ENCODE assay signal across 25 mouse cellular contexts in the genomic region with DNA sequence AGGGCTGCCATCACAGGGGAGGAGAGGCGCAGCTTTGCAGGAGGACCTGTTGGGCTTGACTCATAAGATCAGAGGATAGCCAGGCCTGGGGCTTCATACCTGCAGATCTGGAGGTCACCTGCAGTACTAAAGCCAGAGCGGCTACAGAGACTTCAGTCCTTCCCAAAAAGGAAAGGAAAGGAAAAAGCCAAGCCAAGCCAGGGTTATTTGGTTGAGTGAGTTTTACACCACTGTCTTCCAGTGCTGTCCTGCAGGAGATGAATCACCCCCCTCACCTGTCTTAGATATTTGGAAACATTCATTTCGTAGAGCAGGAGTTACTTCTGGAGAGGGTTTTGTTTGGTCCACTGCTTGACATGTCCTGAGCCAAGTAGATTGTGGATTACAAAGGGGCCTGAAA. TPM values are rescaled to one million over a fixed set of nuclear protein-coding genes. Genes with fewer than 3 reads are reported as not detected.
DNase-seq lines count a peak whose midpoint lies in the region; ATAC-seq and TF ChIP-seq lines count a peak whose summit lies in the region.
"Had no signal": no experiment of that assay in that cellular context is flagged by ENCODE, and none has a peak within 500 bp of the region (broad histone marks: within the 10 kb centered on the region; RNA-seq: fewer than 3 reads in every experiment).

No protein-coding gene starts in this region.

- peaks cover 7% of the 10 kb centered on the region for H3K36me3 ChIP-seq in heart, embryonic 13.5 days
- no peaks in the 10 kb centered on the region for H3K36me3 ChIP-seq in heart, embryonic 11.5 days (ENCODE audit: control insufficient read depth, insufficient read depth, low read length)
- H3K36me3 ChIP-seq in limb, embryonic 12.5 days, result peaks cover 13% of the 10 kb centered on the region; the same call in 1 of the 2 replicates
- peaks cover 3% of the 10 kb centered on the region; the same call in 1 of the 2 replicates for H3K36me3 ChIP-seq in limb, embryonic 10.5 days
- no peaks in the 10 kb centered on the region for H3K36me3 ChIP-seq in liver, embryonic 14.5 days (replicated peaks; ENCODE audit: control insufficient read depth, insufficient read depth, low read depth)
- no peaks in the 10 kb centered on the region for H3K36me3 ChIP-seq in stomach, postnatal 0 days (ENCODE audit: control insufficient read depth, insufficient read depth, low read length)
- H3K36me3 ChIP-seq: embryonic facial prominence, embryonic 12.5 days; limb, embryonic 15.5 days; midbrain, embryonic 15.5 days had no signal

- 0 out of 2 replicates have a peak overlapping the region, but pooled peaks have one; percentile 24 for H3K9ac ChIP-seq in heart, embryonic 13.5 days
- no peak overlapping the region for H3K9ac ChIP-seq in heart, embryonic 11.5 days (ENCODE audit: low read depth, low read length)
- H3K9ac ChIP-seq in limb, embryonic 12.5 days (replicated peaks), result no peak overlapping the region
- no peak overlapping the region for H3K9ac ChIP-seq in liver, embryonic 14.5 days (replicated peaks)
- H3K9ac ChIP-seq in stomach, postnatal 0 days (ENCODE audit: low read length), result no peak overlapping the region
- H3K9ac ChIP-seq: embryonic facial prominence, embryonic 12.5 days; limb, embryonic 15.5 days; midbrain, embryonic 15.5 days had no signal

- no peak for TF ChIP-seq EP300 in liver, embryonic 14.5 days (IDR thresholded peaks at IDR 0.05; ENCODE audit: low read depth)
- TF ChIP-seq EP300 in stomach, postnatal 0 days (optimal IDR thresholded peaks at IDR 0.05), result no peak

- no peaks in the 10 kb centered on the region for H3K27me3 ChIP-seq in heart, embryonic 13.5 days (replicated peaks)
- H3K27me3 ChIP-seq in heart, embryonic 11.5 days (ENCODE audit: control insufficient read depth, insufficient read depth, low read length), result no peaks in the 10 kb centered on the region
- H3K27me3 ChIP-seq in limb, embryonic 12.5 days, result no peaks in the 10 kb centered on the region
- H3K27me3 ChIP-seq in limb, embryonic 10.5 days (ENCODE audit: low read depth, poor library complexity, severe bottlenecking), result no peaks in the 10 kb centered on the region
- H3K27me3 ChIP-seq in liver, embryonic 14.5 days (ENCODE audit: control insufficient read depth, insufficient read depth, low read length), result no peaks in the 10 kb centered on the region
- H3K27me3 ChIP-seq in stomach, postnatal 0 days (ENCODE audit: control insufficient read depth, insufficient read depth, low read length), result no peaks in the 10 kb centered on the region
- H3K27me3 ChIP-seq: embryonic facial prominence, embryonic 12.5 days; limb, embryonic 15.5 days; midbrain, embryonic 15.5 days; Patski had no signal

- H3K27ac ChIP-seq in heart, embryonic 13.5 days (replicated peaks), result no peak overlapping the region
- H3K27ac ChIP-seq in heart, embryonic 11.5 days (ENCODE audit: low read depth, low read length), result no peak overlapping the region
- no peak overlapping the region for H3K27ac ChIP-seq in limb, embryonic 12.5 days
- no peak overlapping the region for H3K27ac ChIP-seq in limb, embryonic 10.5 days
- no peak overlapping the region for H3K27ac ChIP-seq in liver, embryonic 14.5 days
- H3K27ac ChIP-seq in stomach, postnatal 0 days (replicated peaks), result 0 out of 2 replicates have a peak overlapping the region, but pooled peaks have one; percentile 9
- H3K27ac ChIP-seq: embryonic facial prominence, embryonic 12.5 days; heart, adult 2 months; hindbrain, embryonic 10.5 days; hindbrain, postnatal 0 days; limb, embryonic 15.5 days; midbrain, embryonic 15.5 days had no signal

- TF ChIP-seq CTCF in liver, embryonic 14.5 days (IDR thresholded peaks at IDR 0.05; ENCODE audit: low read depth), result no peak
- TF ChIP-seq CTCF in stomach, postnatal 0 days (IDR thresholded peaks at IDR 0.05; ENCODE audit: low read depth), result no peak

- H3K4me3 ChIP-seq in heart, embryonic 13.5 days, result no peak overlapping the region
- H3K4me3 ChIP-seq in heart, embryonic 11.5 days (ENCODE audit: low read depth, low read length), result no peak overlapping the region
- no peak overlapping the region for H3K4me3 ChIP-seq in limb, embryonic 12.5 days (replicated peaks)
- H3K4me3 ChIP-seq in limb, embryonic 10.5 days, result no peak overlapping the region
- H3K4me3 ChIP-seq in liver, embryonic 14.5 days (ENCODE audit: insufficient read depth in 1 of 2, low read depth in 2 of 2, low read length in 2 of 2), result no peak overlapping the region
- H3K4me3 ChIP-seq in stomach, postnatal 0 days (ENCODE audit: low read depth, low read length), result no peak overlapping the region
- H3K4me3 ChIP-seq: embryonic facial prominence, embryonic 12.5 days; erythroblast, embryonic 14.5 days; heart, adult 2 months; hindbrain, embryonic 10.5 days; limb, embryonic 15.5 days; megakaryocyte, embryonic 14.5 days; midbrain, embryonic 15.5 days; myocyte had no signal

- H3K9me3 ChIP-seq in heart, embryonic 13.5 days, result no peaks in the 10 kb centered on the region
- no peaks in the 10 kb centered on the region for H3K9me3 ChIP-seq in heart, embryonic 11.5 days (replicated peaks; ENCODE audit: control insufficient read depth, low read length)
- H3K9me3 ChIP-seq in limb, embryonic 12.5 days, result no peaks in the 10 kb centered on the region
- no peaks in the 10 kb centered on the region for H3K9me3 ChIP-seq in limb, embryonic 10.5 days (replicated peaks)
- H3K9me3 ChIP-seq in liver, embryonic 14.5 days (ENCODE audit: control insufficient read depth, low read length), result no peaks in the 10 kb centered on the region
- H3K9me3 ChIP-seq in stomach, postnatal 0 days (ENCODE audit: control insufficient read depth, low read length), result no peaks in the 10 kb centered on the region
- H3K9me3 ChIP-seq: embryonic facial prominence, embryonic 12.5 days; hindbrain, embryonic 10.5 days; limb, embryonic 15.5 days; megakaryocyte, embryonic 14.5 days; midbrain, embryonic 15.5 days had no signal

- 63% methylated on average over 3 of the region's 3 CpGs for WGBS in heart, embryonic 13.5 days
- WGBS in heart, embryonic 11.5 days (ENCODE audit: insufficient replicate concordance), result 78% methylated on average over 3 of the region's 3 CpGs
- WGBS in limb, embryonic 12.5 days, result 77% methylated on average over 3 of the region's 3 CpGs
- WGBS in limb, embryonic 10.5 days, result 68% methylated on average over 3 of the region's 3 CpGs
- 72% methylated on average over 3 of the region's 3 CpGs for WGBS in liver, embryonic 14.5 days (ENCODE audit: insufficient replicate concordance)
- WGBS in stomach, postnatal 0 days, result 67% methylated on average over 3 of the region's 3 CpGs

- no peak for DNase-seq in limb, embryonic 10.5 days (ENCODE audit: low spot score)
- DNase-seq in liver, embryonic 14.5 days (ENCODE audit: low read depth in 3 of 3, low spot score in 3 of 3), result no peak
- DNase-seq in stomach, postnatal 0 days (ENCODE audit: low spot score), result no peak
- DNase-seq in right cerebral cortex, postnatal 36 days (ENCODE audit: low spot score in 2 of 2), result no peak
- DNase-seq: adrenal gland, postnatal 10 days; cerebellum, adult 9-10 months; gastrocnemius, postnatal 14 days; heart, adult 2 months; lung, postnatal 10 days; right cerebral cortex, postnatal 14 days; thymus, postnatal 25 days had no signal

- H3K4me1 ChIP-seq in heart, embryonic 13.5 days, result peaks cover 74% of the 10 kb centered on the region
- H3K4me1 ChIP-seq in heart, embryonic 11.5 days (ENCODE audit: control insufficient read depth, insufficient read depth, low read length), result peaks cover 37% of the 10 kb centered on the region
- peaks cover 36% of the 10 kb centered on the region for H3K4me1 ChIP-seq in limb, embryonic 12.5 days (replicated peaks)
- H3K4me1 ChIP-seq in limb, embryonic 10.5 days, result peaks cover 36% of the 10 kb centered on the region
- H3K4me1 ChIP-seq in liver, embryonic 14.5 days (replicated peaks; ENCODE audit: control insufficient read depth in 2 of 2, insufficient read depth in 2 of 2, low read length in 1 of 2), result peaks cover 3 to 11% of the 10 kb centered on the region in 2 experiments; a peak in 3 of 4 replicates
- no peaks in the 10 kb centered on the region; the same call in 1 of the 2 replicates for H3K4me1 ChIP-seq in stomach, postnatal 0 days (replicated peaks; ENCODE audit: control insufficient read depth, insufficient read depth)
- H3K4me1 ChIP-seq: midbrain, embryonic 15.5 days had no signal

- no peak for ATAC-seq in heart, embryonic 13.5 days (ENCODE audit: extremely low read depth, insufficient number of reproducible peaks, low FRiP score, low TSS enrichment)
- ATAC-seq in heart, embryonic 11.5 days (replicated peaks; ENCODE audit: insufficient number of reproducible peaks, low FRiP score, low TSS enrichment), result no peak
- ATAC-seq in limb, embryonic 12.5 days (ENCODE audit: insufficient number of reproducible peaks, insufficient read depth, low FRiP score, low TSS enrichment, low read depth), result no peak
- no peak for ATAC-seq in liver, embryonic 14.5 days (ENCODE audit: insufficient read depth)
- ATAC-seq in stomach, postnatal 0 days (ENCODE audit: low FRiP score, low TSS enrichment), result no peak
- ATAC-seq: CD4-positive, CD25-positive, alpha-beta regulatory T cell, adult 4 months; forebrain, embryonic 14.5 days; hindbrain, postnatal 0 days; midbrain, embryonic 15.5 days had no signal

- H3K4me2 ChIP-seq in heart, embryonic 13.5 days, result no peak overlapping the region
- no peak overlapping the region for H3K4me2 ChIP-seq in heart, embryonic 11.5 days
- H3K4me2 ChIP-seq in limb, embryonic 12.5 days, result 0 out of 2 replicates have a peak overlapping the region, but pooled peaks have one; percentile 40
- H3K4me2 ChIP-seq in liver, embryonic 14.5 days (ENCODE audit: low read depth), result peak overlapping the region; percentile 8
- H3K4me2 ChIP-seq in stomach, postnatal 0 days (replicated peaks; ENCODE audit: low read depth), result no peak overlapping the region; the same call in 1 of the 2 replicates
- H3K4me2 ChIP-seq: midbrain, embryonic 15.5 days had no signal

RNA-seq across cellular contexts. Expression of a gene that starts 15.7 kb away (rescaled TPM):
- polyA plus RNA-seq in heart, embryonic 13.5 days (2015; fragmentation: Nextera tagmentation; extraction: Ambion mirVana), result 9.9 and 10.8 TPM in 2 replicates
- polyA plus RNA-seq in heart, embryonic 11.5 days (2014; fragmentation: Nextera tagmentation; extraction: Ambion mirVana), result 12.9 and 14.0 TPM in 2 replicates
- polyA plus RNA-seq in limb, embryonic 12.5 days (2016; fragmentation: Nextera tagmentation; extraction: Ambion mirVana), result 22.1 and 23.4 TPM in 2 replicates
- polyA plus RNA-seq in limb, embryonic 10.5 days (2016; fragmentation: Nextera tagmentation; extraction: Ambion mirVana), result 9.0 and 10.6 TPM in 2 replicates
- polyA plus RNA-seq in liver, embryonic 14.5 days (2012; rRNA removed), result 2.9 and 3.0 TPM in 2 replicates
- 3.9 and 4.2 TPM in 2 replicates for polyA plus RNA-seq in liver, embryonic 14.5 days (2014; fragmentation: Nextera tagmentation; extraction: Ambion mirVana)
- 15.0 and 16.0 TPM in 2 replicates for polyA plus RNA-seq in stomach, postnatal 0 days (2015; fragmentation: Nextera tagmentation; extraction: Ambion mirVana)

RNA-seq across cellular contexts. Expression of a gene that starts 42.5 kb away (rescaled TPM):
- 35.5 and 35.7 TPM in 2 replicates for polyA plus RNA-seq in heart, embryonic 13.5 days (2015; fragmentation: Nextera tagmentation; extraction: Ambion mirVana)
- polyA plus RNA-seq in heart, embryonic 11.5 days (2014; fragmentation: Nextera tagmentation; extraction: Ambion mirVana), result 40.7 and 54.2 TPM in 2 replicates
- polyA plus RNA-seq in limb, embryonic 12.5 days (2016; fragmentation: Nextera tagmentation; extraction: Ambion mirVana), result 61.8 and 62.7 TPM in 2 replicates
- 64.3 and 68.9 TPM in 2 replicates for polyA plus RNA-seq in limb, embryonic 10.5 days (2016; fragmentation: Nextera tagmentation; extraction: Ambion mirVana)
- polyA plus RNA-seq in liver, embryonic 14.5 days (2012; rRNA removed), result 5.2 and 7.2 TPM in 2 replicates
- 16.8 and 17.3 TPM in 2 replicates for polyA plus RNA-seq in liver, embryonic 14.5 days (2014; fragmentation: Nextera tagmentation; extraction: Ambion mirVana)
- 36.1 and 38.4 TPM in 2 replicates for polyA plus RNA-seq in stomach, postnatal 0 days (2015; fragmentation: Nextera tagmentation; extraction: Ambion mirVana)

Comparison
In these comparisons a context has a peak if more than half of its experiments do, and no peak if none do; other contexts are left out.
1. H3K4me2 ChIP-seq: peak in limb, embryonic 12.5 days (single experiment) and liver, embryonic 14.5 days (single experiment); none in heart, embryonic 13.5 days (single experiment), heart, embryonic 11.5 days (single experiment) and stomach, postnatal 0 days (single experiment).